Mouse (Mus musculus): ENCODE data around the gene Mast2. TPM values are rescaled to one million over a fixed set of nuclear protein-coding genes. Genes with fewer than 3 reads are reported as not detected.

Gene Mast2
- 40.5 TPM for polyA plus RNA-seq (2012; fragmentation: generic; extraction: Trizol)
- long read RNA-seq, experiment 1, partial matches to known transcripts, result 3 of 12 reads
- long read RNA-seq, experiment 1, other reads (novel, unspliced or antisense), result 9 of 12 reads
- long read RNA-seq, experiment 2, full-length matches to known transcripts, result 2 of 22 reads
- long read RNA-seq, experiment 2, partial matches to known transcripts, result 15 of 22 reads
- long read RNA-seq, experiment 2, other reads (novel, unspliced or antisense), result 5 of 22 reads

- Histone ChIP-seq H3K36me3 (ENCODE audit: control insufficient read depth, insufficient read depth) (no peaks in the 10 kb centered on the region), H3K4me3 (ENCODE audit: insufficient read depth, poor library complexity, severe bottlenecking) (peak within 1 kb of the TSS; percentile 85), H3K79me2 (ENCODE audit: control insufficient read depth, insufficient read depth) (peaks cover 46% of the 10 kb centered on the region), H3K27me3 (ENCODE audit: control insufficient read depth, insufficient read depth, insufficient read length) (no peaks in the 10 kb centered on the region), H3ac (ENCODE audit: control insufficient read depth, insufficient read length, low read depth) (peak within 1 kb of the TSS; percentile 93), H3K79me3 (ENCODE audit: low read depth) (peaks cover 37% of the 10 kb centered on the region)
- TF ChIP-seq MYOG (IDR thresholded peaks at IDR 0.05; ENCODE audit: control insufficient read depth, extremely low read depth, insufficient read length), result no peak
- TF ChIP-seq CTCF (IDR thresholded peaks at IDR 0.05; ENCODE audit: control insufficient read depth, insufficient read depth, insufficient read length), result no peak
- no peak for TF ChIP-seq CEBPB (IDR thresholded peaks at IDR 0.05; ENCODE audit: low read depth)
- TF ChIP-seq USF1 (IDR thresholded peaks at IDR 0.05; ENCODE audit: low read depth), result peak; percentile 87
- TF ChIP-seq MYOD1 (IDR thresholded peaks at IDR 0.05; ENCODE audit: control insufficient read depth, insufficient read length, low read depth), result peak; percentile 11
- peak; percentile 98 for TF ChIP-seq MAX (IDR thresholded peaks at IDR 0.05)
- peak; percentile 64 for TF ChIP-seq FOSL1 (IDR thresholded peaks at IDR 0.05; ENCODE audit: insufficient read depth, low read length, poor library complexity, severe bottlenecking)
Observed at GRCm38 (mm10) chr4:116464126-116464981, at the start of gene Mast2. Gene Mast2, minus strand, starts transcription at chr4:116464183.

DNA sequence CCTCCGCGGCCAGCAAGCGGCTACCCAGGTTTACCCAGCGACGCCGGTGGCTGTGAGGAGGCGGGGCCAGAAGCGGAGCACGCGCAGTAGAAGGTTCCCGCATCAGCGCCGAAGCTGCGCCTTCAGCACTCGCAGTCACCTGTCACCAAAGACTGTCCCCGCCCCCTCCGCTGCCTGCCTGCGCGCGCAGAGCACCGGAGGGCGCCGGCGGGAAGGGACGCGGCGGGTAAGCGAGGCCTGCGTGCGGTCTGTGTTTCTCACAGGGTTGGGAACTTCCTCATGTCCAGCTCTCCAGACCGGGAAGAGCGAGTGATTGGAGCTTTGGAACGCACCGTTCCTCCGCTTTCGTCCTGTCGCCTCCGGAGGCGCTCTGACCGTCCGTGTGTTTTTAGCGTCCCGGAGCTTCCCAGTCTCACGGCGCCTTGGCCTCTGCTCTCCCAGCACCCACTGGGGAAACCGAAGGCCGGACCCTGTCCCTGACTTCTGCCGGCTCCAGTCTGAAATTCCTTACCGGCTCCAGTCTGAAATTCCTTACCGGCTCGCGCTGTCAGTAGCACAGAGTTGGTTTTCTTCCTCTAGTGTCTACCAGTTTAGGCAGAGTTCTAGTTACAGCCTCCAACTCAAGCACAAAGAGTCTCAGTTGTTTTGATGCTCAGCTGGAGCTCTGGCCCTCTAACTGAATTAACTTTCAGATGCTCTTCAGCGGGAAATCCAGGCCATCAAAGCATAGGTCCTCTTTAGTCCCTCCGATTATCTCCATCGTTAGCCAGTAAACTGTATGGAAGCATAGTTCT is 43.6 kb upstream of the Mast2 start, which contains the start of gene Ipp:
Gene Ipp, plus strand, starts transcription at position 125 of the 794 bp plus-strand sequence.
- Histone ChIP-seq H3ac (ENCODE audit: control insufficient read depth, insufficient read length, low read depth) (peak within 1 kb of the TSS; percentile 62), H3K4me3 (ENCODE audit: insufficient read depth, poor library complexity, severe bottlenecking) (peak within 1 kb of the TSS; percentile 43), H3K27me3 (ENCODE audit: control insufficient read depth, insufficient read depth, insufficient read length) (no peaks in the 10 kb centered on the region), H3K36me3 (ENCODE audit: control insufficient read depth, insufficient read depth) (no peaks in the 10 kb centered on the region), H3K79me2 (ENCODE audit: control insufficient read depth, insufficient read depth) (peaks cover 5% of the 10 kb centered on the region), H3K79me3 (ENCODE audit: low read depth) (no peaks in the 10 kb centered on the region)
- TF ChIP-seq MAX (IDR thresholded peaks at IDR 0.05), result peak; percentile 47
- peak; percentile 8 for TF ChIP-seq MYOD1 (IDR thresholded peaks at IDR 0.05; ENCODE audit: control insufficient read depth, insufficient read length, low read depth)
- TF ChIP-seq FOSL1 (IDR thresholded peaks at IDR 0.05; ENCODE audit: insufficient read depth, low read length, poor library complexity, severe bottlenecking), result no peak
- TF ChIP-seq CEBPB (IDR thresholded peaks at IDR 0.05; ENCODE audit: low read depth), result no peak
- no peak for TF ChIP-seq CTCF (IDR thresholded peaks at IDR 0.05; ENCODE audit: control insufficient read depth, insufficient read depth, insufficient read length)
- no peak for TF ChIP-seq MYOG (IDR thresholded peaks at IDR 0.05; ENCODE audit: control insufficient read depth, extremely low read depth, insufficient read length)
- no peak for TF ChIP-seq USF1 (IDR thresholded peaks at IDR 0.05; ENCODE audit: low read depth)

DNA sequence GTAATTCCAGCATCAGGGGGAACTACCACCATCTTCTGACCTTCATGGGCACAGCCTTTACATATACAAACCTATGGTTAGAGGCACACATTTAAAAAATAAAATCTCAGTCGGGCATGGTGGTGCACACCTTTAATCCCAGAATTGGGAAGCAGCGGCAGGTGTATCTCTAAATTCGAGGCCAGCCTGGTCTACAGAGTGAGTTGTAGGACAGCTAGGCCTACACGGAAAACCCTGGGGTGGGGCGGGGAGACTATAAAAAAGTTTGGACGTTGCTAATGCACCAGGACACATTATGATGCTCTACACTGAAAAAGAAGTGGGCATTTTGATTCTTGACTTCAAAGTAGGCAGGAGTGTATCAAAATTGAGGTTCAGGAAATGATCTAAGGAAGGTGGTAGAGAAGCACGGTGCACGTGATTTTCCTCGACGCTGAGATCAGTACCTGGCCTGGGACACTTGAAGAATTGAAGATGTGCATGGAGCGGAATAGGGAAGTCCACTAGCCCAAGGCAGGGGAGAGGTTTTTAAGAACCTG is 43.0 kb upstream of the Mast2 start:
- Histone ChIP-seq H3K27me3 (ENCODE audit: control insufficient read depth, insufficient read depth, insufficient read length) (no peaks in the 10 kb centered on the region), H3K79me3 (ENCODE audit: low read depth) (no peaks in the 10 kb centered on the region), H3ac (ENCODE audit: control insufficient read depth, insufficient read length, low read depth) (peak overlapping the region; percentile 55), H3K4me3 (ENCODE audit: insufficient read depth, poor library complexity, severe bottlenecking) (peak overlapping the region; percentile 43), H3K36me3 (ENCODE audit: control insufficient read depth, insufficient read depth) (no peaks in the 10 kb centered on the region), H3K79me2 (ENCODE audit: control insufficient read depth, insufficient read depth) (peaks cover 5% of the 10 kb centered on the region)
- no peak for TF ChIP-seq MYOG (IDR thresholded peaks at IDR 0.05; ENCODE audit: control insufficient read depth, extremely low read depth, insufficient read length)
- peak; percentile 9 for TF ChIP-seq USF1 (IDR thresholded peaks at IDR 0.05; ENCODE audit: low read depth)

- no peak overlapping the region for H3ac ChIP-seq (ENCODE audit: control insufficient read depth, insufficient read length, low read depth)
- H3K36me3 ChIP-seq (ENCODE audit: control insufficient read depth, insufficient read depth), result no peaks in the 10 kb centered on the region
- no peaks in the 10 kb centered on the region for H3K79me3 ChIP-seq (ENCODE audit: low read depth)
- no peak overlapping the region for H3K4me3 ChIP-seq (ENCODE audit: insufficient read depth, poor library complexity, severe bottlenecking)
- H3K79me2 ChIP-seq (ENCODE audit: control insufficient read depth, insufficient read depth), result no peaks in the 10 kb centered on the region
- TF ChIP-seq MYOG (IDR thresholded peaks at IDR 0.05; ENCODE audit: control insufficient read depth, extremely low read depth, insufficient read length) (no peak), FOSL1 (IDR thresholded peaks at IDR 0.05; ENCODE audit: insufficient read depth, low read length, poor library complexity, severe bottlenecking) (no peak), MAX (IDR thresholded peaks at IDR 0.05) (no peak), USF1 (IDR thresholded peaks at IDR 0.05; ENCODE audit: low read depth) (no peak), CEBPB (IDR thresholded peaks at IDR 0.05; ENCODE audit: low read depth) (no peak)
- H3K27me3 ChIP-seq (ENCODE audit: control insufficient read depth, insufficient read depth, insufficient read length), result no peaks in the 10 kb centered on the region
Observed at GRCm38 (mm10) chr4:116499978-116500377, 36.0 kb upstream of the Mast2 start.

- Histone ChIP-seq H3K79me2 (ENCODE audit: control insufficient read depth, insufficient read depth) (no peaks in the 10 kb centered on the region), H3K79me3 (ENCODE audit: low read depth) (no peaks in the 10 kb centered on the region), H3ac (ENCODE audit: control insufficient read depth, insufficient read length, low read depth) (no peak overlapping the region), H3K36me3 (ENCODE audit: control insufficient read depth, insufficient read depth) (no peaks in the 10 kb centered on the region), H3K27me3 (ENCODE audit: control insufficient read depth, insufficient read depth, insufficient read length) (no peaks in the 10 kb centered on the region), H3K4me3 (ENCODE audit: insufficient read depth, poor library complexity, severe bottlenecking) (no peak overlapping the region)
- no peak for TF ChIP-seq USF1 (IDR thresholded peaks at IDR 0.05; ENCODE audit: low read depth)
- no peak for TF ChIP-seq CEBPB (IDR thresholded peaks at IDR 0.05; ENCODE audit: low read depth)
- TF ChIP-seq MYOG (IDR thresholded peaks at IDR 0.05; ENCODE audit: control insufficient read depth, extremely low read depth, insufficient read length), result no peak
- no peak for TF ChIP-seq FOSL1 (IDR thresholded peaks at IDR 0.05; ENCODE audit: insufficient read depth, low read length, poor library complexity, severe bottlenecking)
- no peak for TF ChIP-seq CTCF (IDR thresholded peaks at IDR 0.05; ENCODE audit: control insufficient read depth, insufficient read depth, insufficient read length)
Observed at GRCm38 (mm10) chr4:116493646-116494045, 29.7 kb upstream of the Mast2 start.

Measured in C2C12 (cell line).